Mouse (Mus musculus) fat pad, adult 2 months (tissue): ENCODE measurements at regions not wholly inside any gene's neighbourhood (a gene's known extent, or its start where the extent isn't known, plus 50 kb on each side); places are given as distances from the start of the nearest gene placed in this dataset.

Experiments used
- DNase-seq: peaks from one replicate; pipeline ENCODE4 v3.0.0-alpha.2; 2011; ENCODE audit warnings: low read depth, low spot score; ENCODE audit errors: extremely low read depth

DNA sequence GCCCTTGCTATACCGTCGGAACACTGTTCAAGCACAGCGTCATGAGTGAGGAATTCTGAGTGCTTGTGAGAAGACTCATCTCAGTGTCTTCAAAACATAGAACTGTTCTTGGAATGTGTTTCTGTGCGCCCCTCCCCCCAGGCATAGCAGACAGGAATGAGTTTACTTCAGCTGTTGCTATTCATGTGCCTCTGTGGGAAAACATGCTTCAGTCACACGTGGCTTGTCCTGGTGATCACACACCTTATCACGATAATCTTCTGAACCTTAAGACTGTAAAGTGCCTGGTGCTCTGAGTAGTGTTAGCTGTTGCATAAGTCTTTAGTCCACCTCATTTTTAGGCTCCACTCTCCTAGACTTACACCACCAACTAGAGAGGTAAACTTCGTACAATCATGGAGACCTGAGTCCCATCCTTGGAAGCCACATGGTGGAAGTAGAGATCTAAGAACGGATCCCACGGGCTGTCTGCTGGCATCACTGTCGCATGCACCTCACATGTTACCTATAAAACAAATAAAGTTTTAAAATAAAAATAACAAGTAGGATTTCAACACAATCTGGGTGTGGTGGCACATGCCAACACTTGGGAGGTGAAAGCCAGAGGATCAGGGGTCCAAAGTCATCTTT, 1143.8 kb downstream of the 4930447A16Rik start:
- DNase-seq: no peak

DNA sequence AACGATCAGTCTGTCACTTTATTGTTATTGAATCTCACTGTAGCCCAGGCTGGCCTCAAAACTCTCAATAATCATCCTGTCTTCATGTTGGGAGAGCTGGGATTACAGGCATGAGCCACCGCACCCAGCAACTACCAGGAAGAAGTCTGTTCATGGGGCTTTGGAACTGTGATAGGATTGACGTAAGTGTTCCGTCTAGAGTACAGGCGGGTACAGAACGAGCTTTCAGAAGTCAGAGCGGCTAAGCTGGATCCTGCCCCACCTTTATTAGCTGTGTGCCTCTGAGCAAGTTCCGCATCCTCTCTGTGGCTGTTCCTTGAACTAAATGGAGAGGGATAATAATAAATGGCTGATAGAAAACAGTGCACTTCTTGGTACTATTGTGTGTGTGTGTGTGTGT, 1144.8 kb downstream of the 4930447A16Rik start:
- no peak for DNase-seq

DNA sequence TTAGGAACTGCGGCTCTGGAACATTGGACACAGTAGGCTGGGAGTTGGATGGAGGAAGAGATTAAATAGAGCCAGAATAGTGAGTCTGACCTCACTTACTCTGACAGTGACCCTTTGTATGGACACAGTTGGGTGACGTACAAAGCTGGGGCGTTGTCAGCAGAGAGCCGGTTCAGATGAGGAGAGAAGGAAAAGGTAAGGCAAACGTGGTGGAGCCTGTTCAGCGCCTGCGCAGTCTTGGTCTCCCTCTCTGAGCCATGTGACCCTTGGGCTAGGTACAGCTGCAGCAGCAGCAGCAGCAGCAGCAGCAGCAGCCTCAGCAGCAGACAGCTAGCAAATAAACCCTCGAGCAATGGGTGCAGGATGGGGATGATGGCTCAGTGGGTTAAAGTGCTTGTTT, 1145.4 kb downstream of the 4930447A16Rik start:
- DNase-seq: no peak

DNA sequence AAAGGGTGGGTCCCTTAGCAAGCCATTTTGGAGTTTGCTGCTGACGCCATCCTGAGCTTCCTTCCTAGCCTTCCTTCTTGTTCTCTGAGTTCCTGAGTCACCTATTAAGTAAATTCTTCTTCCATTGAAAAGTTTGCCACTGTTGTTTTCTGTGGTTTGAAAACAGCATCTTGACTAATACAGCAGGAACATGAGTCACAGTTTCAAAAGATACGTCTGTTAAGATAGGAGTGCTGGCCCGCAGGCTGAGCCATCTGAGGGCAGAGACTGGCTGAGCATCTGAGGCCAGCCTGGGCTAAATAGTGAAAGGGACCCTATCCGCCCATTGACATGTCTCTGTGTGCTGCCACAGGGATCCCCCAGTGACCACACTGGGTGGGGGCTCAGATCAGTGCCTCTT, 1147.3 kb downstream of the 4930447A16Rik start:
- DNase-seq: no peak

DNA sequence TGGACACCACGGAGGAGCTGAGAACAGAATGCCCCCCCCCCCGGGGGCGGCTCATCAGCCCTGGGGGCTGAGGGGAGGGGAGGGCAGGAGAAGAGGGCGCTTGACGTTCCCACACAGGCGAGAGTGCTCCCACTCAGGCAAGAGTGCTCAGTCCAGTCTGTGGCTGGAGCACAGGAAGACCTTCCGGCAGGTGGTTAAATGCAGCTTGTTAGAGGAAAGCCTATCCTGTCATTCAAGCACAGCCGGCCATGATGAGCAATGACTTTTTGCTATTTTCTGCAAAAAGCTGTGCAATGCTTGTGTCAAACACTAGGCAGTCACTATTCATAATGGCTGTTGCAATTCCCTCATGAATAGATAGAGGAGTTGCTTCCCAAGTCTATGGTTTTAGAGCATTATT, 1149.1 kb downstream of the 4930447A16Rik start:
- no peak for DNase-seq

DNA sequence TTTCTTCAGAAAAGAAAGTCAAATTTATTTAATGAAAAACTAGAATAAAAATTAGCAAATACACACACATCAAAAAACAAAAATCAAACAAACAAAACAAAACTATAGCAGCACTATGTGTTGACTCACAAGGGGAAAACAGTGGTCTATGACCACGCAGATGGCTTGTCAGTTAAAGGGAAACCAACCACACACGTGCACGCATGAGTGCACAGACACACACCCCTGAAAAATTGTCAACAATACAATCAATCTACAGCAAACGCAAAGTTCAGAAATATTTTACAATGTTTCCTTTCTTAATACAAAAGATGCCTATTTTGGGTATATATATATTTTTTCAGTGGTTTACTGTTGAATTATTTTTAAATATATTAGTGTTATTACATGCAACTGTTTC, 1149.9 kb downstream of the 4930447A16Rik start:
- DNase-seq: no peak

DNA sequence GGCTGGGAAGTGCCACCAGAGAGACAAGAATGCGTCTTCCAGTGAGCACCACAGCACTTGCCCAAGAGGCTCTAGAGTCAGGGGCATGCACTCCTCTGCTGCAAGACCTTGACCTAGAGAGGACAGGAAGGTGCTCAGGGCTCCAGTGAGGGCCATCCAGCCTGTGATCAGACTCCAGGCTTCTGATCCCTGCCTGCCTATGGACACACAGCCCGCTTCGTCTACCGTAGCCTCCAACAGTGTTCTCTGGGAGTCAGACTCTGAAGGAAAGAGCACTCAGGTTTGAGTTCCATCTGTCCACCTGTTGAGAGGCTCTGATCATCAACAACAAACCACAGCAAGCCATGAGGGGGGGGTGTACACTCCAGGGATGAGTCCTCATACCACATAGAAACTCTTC, 1152.3 kb downstream of the 4930447A16Rik start:
- DNase-seq: no peak

DNA sequence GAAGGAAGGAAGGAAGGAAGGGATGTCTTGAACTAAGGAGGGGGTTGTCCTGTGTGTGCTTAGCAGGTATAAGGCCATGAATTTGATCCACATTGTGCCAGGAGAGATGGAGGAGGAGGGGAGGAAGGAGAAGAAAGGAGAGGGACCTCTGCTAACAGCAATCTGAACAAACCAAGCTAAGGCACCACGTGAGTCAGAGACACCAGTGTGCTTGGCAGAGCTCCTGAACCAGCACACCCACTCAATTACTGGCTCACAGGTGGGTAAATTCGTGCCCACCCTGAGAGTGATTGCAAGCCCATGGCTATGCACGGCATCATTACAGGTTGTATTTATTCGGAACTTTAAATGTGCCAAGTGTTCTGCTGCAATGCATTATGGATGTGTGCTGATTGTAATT, 1154.1 kb downstream of the 4930447A16Rik start:
- no peak for DNase-seq

DNA sequence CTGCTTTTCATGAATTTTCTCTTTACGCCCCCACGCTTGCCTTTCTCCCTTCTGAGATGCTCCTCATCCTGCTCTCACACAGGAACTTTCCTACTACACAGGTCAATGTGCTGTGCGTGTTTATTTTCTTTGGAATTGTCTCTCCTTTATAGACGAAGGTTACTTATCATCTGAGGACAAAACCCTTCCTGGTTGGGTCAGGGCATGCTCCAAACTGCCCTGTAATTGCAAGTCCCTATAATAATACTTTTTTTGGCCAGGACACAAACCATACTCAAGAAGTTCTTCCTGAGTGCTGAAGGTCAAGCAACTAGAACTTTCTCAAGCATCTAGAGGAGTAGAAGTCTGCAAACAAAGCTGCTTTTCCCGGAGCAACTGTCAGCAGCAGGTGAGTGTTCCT, 1158.1 kb downstream of the 4930447A16Rik start:
- peak; percentile 84 for DNase-seq

DNA sequence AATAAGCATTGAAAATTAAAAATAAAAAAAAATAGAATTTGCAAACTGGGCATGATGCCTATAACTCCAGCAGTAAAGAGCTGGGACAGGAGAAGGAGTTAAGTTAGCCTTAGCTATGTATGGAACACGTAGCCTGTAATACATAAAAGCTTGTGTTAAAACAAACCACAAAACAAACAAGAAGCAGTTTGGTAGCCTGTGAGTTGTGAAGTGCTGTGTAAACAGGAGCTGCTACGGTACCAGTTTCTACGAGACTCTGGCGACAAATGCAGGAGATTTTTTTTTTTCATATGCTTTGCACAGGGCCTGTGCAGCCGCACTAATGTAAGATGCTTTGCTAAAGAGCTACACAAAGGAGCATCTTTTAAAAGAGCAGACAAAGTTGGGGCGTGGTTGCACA, 1159.1 kb downstream of the 4930447A16Rik start:
- DNase-seq: no peak

DNA sequence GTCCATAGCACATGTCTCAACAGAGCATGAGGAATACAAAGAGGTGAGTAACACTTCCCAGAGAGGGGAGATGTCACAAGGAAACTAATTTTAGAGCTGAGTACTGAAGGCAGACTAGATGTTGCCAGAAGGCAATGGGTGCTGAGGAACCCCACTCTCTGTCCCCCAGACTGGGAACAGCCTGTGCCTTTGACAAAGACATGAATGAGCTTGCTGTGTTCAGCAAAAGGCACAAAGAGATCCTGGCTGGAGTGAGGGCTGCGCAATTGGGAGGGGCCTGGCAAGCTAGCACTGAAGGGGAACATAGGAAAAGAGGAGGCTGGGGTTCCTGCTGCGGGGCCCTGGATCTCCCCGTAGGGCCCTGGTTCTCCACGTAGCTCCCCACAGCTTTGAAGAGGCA, 1160.3 kb downstream of the 4930447A16Rik start:
- DNase-seq: peak; percentile 91

DNA sequence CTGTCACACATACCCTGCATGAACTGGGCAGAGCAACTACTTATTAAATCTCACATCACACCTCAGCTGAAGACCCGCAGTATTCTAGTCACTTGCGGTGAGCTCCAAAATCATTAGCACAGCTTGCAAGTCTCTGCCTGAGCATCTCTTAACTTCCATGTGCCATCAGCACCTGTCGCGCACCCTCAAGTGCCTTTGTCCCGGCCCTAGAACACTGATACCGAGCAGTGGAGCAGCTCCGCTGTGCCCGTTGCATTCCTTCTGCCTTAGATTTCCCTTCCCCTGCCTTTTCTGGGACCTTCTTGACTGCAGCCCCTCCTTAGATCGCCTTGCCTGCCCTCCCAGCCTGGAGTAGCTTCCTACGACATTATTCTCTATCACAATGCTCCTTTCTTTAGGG, 1161.2 kb downstream of the 4930447A16Rik start:
- no peak for DNase-seq

DNA sequence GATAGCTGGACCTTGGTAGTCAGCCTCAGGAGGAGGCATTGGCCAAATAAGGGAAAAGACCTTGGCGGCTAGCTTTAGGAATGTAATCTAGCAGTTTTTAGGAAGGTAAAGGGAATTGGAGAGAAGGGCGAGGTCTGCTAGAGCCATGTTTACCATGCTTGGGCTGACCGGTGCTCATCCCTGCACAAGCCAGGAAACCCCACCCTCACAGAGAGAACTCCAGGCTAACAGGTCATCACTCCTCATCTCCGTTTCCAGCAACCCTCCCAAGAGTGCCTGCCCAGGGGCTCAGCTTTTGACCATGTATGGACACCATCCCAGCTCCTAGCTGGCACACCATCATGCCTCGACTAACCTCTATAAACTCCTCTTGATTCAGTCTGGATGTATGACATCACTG, 1162.9 kb downstream of the 4930447A16Rik start:
- no peak for DNase-seq

DNA sequence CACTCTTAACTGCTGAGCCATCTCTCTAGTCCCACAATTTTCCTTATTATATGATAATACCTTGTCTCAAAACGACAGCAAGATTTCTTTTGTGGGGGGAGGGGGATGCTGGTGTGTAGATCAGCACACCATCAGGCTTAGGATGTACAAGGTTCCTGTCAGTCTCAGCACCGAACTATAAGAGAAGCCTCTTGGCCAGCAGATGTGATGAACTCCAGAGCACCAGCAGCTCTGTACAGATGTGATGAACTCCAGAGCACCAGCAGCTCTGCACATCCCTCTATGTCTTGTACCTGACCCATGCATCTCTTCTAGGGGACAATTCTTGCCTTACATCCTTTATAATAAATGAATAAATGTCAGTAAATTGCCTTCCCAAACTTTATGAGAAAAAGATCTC, 1163.7 kb downstream of the 4930447A16Rik start:
- no peak for DNase-seq

DNA sequence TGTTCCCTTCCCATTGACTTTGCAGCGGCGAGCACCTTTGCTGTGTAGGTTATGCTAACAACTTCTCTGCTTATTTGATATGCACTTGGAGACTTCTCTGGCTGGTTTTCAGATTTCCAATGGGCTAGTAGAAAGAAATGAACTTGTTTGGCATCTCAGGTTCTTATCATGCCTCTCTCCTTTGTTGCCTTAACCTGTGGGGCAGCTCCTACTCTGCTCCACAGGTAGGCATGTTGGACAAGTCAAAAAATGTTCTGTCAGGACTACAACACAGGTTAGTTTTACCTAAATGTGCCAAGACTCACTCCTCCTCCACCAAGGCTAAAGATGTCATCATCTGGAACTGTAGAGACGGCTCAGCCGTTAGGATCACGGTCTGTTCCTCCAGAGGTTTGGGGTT, 1164.3 kb downstream of the 4930447A16Rik start:
- DNase-seq: no peak

DNA sequence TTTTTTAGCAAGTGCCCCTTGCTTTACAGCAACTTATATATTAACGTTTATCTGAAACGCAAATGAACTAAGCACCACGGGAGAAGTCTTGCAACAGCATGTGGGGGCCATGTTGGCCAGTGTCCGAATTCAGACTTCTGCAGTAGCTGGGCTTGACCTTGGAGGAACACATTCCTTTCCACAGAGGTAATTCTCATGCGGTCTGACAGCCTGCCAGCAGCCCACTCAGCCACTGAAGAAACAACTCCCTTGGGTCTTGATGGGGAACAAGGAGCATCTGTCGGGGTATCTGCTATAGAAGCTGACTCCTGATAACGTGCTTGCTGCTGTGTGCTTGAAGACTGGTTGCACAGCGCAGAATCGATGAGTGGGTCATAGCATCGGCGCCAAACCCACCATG, 1168.7 kb downstream of the 4930447A16Rik start:
- DNase-seq: no peak

DNA sequence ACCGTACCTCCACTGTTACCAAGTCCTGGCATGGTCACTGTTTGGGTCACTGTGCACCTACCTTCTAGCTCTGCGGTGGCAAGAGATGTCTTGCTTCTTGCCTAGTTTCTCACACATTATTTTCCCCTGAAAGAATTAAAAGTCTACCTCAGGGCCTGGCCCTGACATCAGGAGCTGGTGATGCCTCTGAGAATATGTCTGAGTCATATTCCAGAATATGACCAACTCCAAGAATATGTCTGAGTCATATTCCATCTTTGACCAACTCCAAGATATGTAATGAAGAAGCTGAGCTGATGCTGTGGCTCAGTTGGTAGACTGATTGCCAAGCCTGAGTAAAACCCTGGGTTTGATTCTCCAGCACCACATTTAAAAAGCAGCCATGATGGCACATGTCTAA, 1169.4 kb downstream of the 4930447A16Rik start:
- no peak for DNase-seq

DNA sequence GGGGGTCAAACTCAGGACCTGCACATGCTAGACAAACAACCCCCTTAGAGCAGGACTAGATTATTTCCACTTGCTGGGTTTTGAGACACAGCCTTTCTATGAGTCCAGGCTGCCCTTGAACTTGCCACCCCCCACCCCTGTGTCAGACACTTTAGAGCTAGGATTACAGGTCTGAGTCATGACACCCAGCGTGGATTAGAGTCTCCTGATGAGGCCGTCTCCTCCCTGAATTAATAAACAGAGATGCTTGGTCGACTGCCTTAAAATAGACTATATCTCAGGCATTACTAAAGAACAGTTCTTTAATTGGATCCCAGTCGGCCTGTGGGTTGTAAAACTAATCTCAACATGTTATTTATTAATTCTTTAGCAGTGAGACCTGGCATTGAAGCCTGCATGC, 1170.5 kb downstream of the 4930447A16Rik start:
- no peak for DNase-seq

DNA sequence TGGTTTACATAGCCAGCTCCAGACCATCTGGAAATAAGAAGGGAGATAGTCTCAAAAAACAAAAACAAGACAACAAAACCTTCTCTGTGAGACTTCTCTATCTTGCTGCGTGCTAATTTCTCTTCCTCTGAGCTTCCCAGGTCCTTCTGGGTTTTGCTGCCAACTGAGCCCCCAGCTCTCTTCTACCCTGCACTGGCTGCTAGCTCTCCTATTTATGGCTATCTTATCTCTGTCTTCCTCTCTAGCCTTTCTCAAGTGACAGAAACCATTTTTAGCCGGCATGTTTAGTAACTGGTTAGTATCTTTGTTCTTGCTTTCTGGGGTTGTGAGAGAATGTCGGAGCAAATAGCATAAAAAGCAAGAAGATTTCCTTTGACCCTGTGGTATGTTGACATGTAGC, 1172.1 kb downstream of the 4930447A16Rik start:
- DNase-seq: no peak

DNA sequence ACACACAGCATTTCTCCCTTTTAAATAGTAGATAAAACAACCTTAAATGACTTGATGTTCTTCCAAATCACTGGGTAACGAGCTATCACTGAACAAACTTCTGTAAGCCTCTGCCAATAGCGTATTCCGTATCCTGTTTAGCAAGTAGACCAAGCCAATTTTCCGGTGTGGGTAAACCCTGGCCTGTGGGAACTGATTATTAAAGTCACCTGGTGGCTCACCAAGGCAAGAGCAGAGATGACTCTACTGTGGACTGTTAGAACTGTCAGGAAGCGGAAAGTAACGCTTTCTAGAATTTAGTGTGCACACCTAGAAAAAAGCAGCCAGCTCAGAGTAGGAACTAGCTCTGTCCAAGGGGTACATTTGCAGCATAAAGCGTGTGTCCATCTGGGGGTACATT, 1176.1 kb downstream of the 4930447A16Rik start:
- DNase-seq: peak; percentile 94

DNA sequence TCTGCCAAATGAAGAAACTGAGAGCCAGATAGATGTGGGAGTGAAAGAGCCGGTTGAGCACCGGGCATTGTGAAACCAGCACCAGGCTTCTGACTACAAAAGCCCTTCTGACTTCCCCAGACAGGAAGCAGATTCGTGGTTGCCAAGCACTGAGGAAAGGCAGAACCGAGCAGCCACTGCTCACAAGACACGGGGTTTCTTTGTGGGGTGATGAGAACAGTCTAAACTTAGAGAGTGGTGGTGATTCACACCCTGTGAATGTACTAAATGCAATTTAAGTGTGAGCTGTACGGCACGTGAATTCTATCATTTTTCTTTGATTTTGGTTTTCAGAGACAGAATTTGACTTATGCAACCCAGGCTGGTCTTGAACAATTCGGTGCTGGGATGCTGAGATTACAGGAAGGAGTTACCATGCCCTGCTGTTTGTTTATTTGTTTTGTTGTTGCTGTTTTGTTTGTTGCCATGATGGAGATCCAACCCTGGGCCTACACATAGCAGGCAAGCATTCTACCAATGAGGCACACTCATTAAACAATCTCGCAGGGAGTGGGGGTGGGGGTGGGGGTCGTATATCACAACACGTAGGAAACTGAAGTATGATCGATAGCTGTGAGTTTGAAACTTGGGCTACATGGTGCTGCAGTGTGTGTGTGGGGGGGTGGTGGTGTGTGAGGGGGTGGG, 1177.0 kb downstream of the 4930447A16Rik start:
- DNase-seq: peak; percentile 87

DNA sequence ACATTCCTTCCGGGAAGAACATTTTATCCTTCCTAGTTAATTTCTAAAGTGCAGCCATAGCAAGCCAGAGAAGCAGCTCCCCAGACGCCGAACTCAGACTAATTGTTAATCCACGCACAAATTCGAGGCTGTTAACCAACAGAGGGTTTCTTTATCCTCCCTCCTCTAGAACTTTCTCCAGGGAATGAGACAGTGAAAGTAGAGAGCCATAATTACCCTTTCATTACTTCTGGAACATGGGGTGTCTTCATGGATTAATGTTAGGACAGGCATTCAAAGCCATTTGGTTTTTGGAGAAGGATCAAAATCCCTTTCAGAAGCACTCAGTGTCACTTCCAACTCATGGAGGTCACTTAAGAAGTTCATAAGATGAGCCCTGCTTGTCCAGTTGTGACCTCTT, 1178.6 kb downstream of the 4930447A16Rik start:
- DNase-seq: no peak

DNA sequence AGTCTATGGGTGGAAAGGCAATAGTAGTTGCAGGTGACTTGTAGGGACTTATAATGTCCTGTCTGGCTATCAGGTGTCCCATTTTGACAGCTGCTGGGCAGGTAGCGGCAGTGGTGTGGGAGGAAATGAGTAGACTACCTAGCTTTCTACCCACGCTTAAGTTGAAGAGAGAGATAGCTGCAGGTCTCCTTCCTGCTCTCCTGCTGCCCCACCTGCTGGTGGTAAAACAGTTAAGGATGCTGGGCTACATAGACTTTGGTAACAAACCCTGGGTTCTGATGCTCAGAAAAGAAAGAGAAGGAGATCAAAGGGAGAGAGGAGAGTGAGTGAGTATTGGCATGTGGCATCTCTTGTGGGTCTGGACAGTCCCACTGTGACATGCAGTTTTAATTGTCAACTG, 1182.0 kb downstream of the 4930447A16Rik start:
- no peak for DNase-seq
